Mouse (Mus musculus): ENCODE data around the gene Zfp846. TPM values are rescaled to one million over a fixed set of nuclear protein-coding genes. Genes with fewer than 3 reads are reported as not detected.

Zfp846 gene
- total and polyA plus RNA-seq, 3 experiments: 10.2 to 11.2 TPM; not detected in 1

DNA sequence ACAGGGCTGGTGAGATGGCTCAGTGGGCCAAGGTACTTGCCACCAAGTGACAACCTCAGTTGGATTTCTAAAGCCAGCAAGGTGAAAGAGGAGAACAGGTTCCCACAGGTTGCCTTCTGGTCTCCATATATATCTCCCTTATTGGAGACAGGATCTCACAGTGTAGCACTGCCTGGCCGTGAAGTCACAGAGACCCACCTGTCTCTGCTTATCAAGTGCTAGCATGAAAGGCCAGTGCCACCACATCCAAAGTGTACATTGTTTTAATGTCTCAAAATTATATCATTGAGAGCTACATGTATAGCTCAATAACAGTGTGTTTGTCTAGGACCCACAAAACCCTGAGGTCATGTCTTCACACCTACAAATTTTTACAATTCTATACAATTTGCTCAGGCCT lies 25.2 kb downstream of the Zfp846 start:
- no peaks in the 10 kb centered on the region for H3K9me3 ChIP-seq (replicated peaks; ENCODE audit: insufficient read depth, low read length)
- DNase-seq (ENCODE audit: low read depth, low spot score): peak; percentile 30
- TF ChIP-seq RAD21 (IDR thresholded peaks at IDR 0.05; ENCODE audit: low read depth, low read length) (no peak), HCFC1 (IDR thresholded peaks at IDR 0.05; ENCODE audit: low read depth, low read length) (0 out of 2 replicates have a peak, but pooled peaks have one; percentile 0), ZNF384 (IDR thresholded peaks at IDR 0.05; ENCODE audit: low read depth, low read length) (no peak)
- H3K9ac ChIP-seq (ENCODE audit: control insufficient read depth, low read depth, low read length, poor library complexity, severe bottlenecking): no peak overlapping the region
- no peak overlapping the region for H3K27ac ChIP-seq (ENCODE audit: control insufficient read depth, low read depth, low read length)
- peak overlapping the region in 1 of 2 experiments; percentile 84; a peak in 1 of 4 replicates for H3K4me3 ChIP-seq (ENCODE audit: control insufficient read depth in 1 of 2, insufficient read depth in 1 of 2, low read depth in 2 of 2, low read length in 2 of 2)
- peaks cover 0 to 3% of the 10 kb centered on the region in 2 experiments; a peak in 2 of 4 replicates for H3K4me1 ChIP-seq (ENCODE audit: control insufficient read depth in 1 of 2, insufficient read depth in 2 of 2, low read length in 2 of 2)
- peaks cover 3% of the 10 kb centered on the region; the same call in 1 of the 2 replicates for H3K79me2 ChIP-seq (ENCODE audit: control insufficient read depth, insufficient read depth, low read length, poor library complexity)
- H3K27me3 ChIP-seq (ENCODE audit: control insufficient read depth in 1 of 2, insufficient read depth in 2 of 2, low read length in 2 of 2): no peaks in the 10 kb centered on the region
- peaks cover 0 to 11% of the 10 kb centered on the region in 2 experiments; a peak in 2 of 4 replicates for H3K36me3 ChIP-seq (ENCODE audit: control insufficient read depth in 1 of 2, insufficient read depth in 2 of 2, low read length in 2 of 2)

DNA sequence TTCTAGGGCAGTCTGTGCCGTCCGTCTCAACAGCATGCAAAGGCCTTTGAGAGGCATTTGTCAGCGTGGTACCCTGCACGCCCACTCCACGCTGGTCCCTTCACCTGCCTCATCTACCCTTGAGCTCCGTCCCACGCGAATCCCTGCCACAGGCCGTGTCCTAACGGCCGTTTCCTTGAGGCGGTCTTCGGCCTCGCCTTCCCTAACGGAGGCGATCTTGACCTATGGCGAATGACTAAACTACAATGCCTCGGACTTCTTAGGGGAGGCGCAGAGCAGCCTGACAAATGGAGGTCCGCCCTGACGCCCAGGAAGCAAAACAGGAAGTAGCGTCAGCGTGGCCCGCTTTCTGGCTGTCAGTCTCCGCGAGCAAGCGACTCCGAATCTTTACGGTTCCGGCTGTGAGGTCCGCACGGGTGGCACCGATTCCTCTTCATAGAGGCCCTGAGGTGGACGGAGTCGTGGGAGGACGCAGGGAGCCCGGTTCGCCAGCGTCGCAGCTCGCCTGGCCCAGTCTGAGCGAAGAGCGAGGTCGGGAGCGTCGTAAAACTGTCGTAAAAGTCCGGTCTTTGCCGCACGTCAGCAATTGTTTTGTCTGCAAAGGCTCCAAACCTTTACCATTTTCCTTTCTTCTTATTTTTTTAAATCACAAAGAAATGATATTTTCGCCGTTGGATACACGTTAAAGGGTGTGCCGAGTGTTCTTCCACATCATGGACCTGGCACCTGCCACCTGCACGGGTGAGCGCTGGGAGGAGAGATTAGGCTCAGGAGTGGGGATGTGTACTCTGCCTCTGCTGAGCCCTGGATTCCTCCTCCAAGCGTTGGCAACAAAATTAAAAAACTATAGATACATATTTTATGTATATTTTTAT lies 26.2 kb downstream of the Zfp846 start:
- Histone ChIP-seq H3K79me2 (ENCODE audit: control insufficient read depth, insufficient read depth, low read length, poor library complexity) (peaks cover 3% of the 10 kb centered on the region; the same call in 1 of the 2 replicates), H3K27me3 (ENCODE audit: control insufficient read depth in 1 of 2, insufficient read depth in 2 of 2, low read length in 2 of 2) (no peaks in the 10 kb centered on the region)
- TF ChIP-seq ZMIZ1 (IDR thresholded peaks at IDR 0.05; ENCODE audit: low read depth, low read length): peak; percentile 87
- TF ChIP-seq TCF12 (IDR thresholded peaks at IDR 0.05; ENCODE audit: low read depth, low read length): peak; percentile 65
- TF ChIP-seq USF2 (IDR thresholded peaks at IDR 0.05; ENCODE audit: borderline replicate concordance in 1 of 2, insufficient read depth in 1 of 2, low read depth in 1 of 2, low read length in 2 of 2): no peak
- 0 out of 2 replicates have a peak, but pooled peaks have one; percentile 24 for TF ChIP-seq NRF1 (IDR thresholded peaks at IDR 0.05; ENCODE audit: insufficient read depth, low read depth, low read length, poor library complexity, severe bottlenecking)
- TF ChIP-seq GABPA (IDR thresholded peaks at IDR 0.05; ENCODE audit: low read depth, low read length): no peak; the same call in 1 of the 2 replicates
- peak; percentile 42 for TF ChIP-seq ETS1 (IDR thresholded peaks at IDR 0.05; ENCODE audit: low read depth, low read length)
- peak; percentile 43; the same call in 1 of the 2 replicates for TF ChIP-seq GATA1 (IDR thresholded peaks at IDR 0.05; ENCODE audit: low read depth, low read length)
- TF ChIP-seq NELFE (IDR thresholded peaks at IDR 0.05; ENCODE audit: low read depth, low read length): peak; percentile 94
- TF ChIP-seq MEF2A (IDR thresholded peaks at IDR 0.05; ENCODE audit: extremely low read depth, insufficient replicate concordance, low read depth, low read length, poor library complexity, severe bottlenecking): no peak
- peak; percentile 58; the same call in 1 of the 2 replicates for TF ChIP-seq MAFK (IDR thresholded peaks at IDR 0.05; ENCODE audit: borderline replicate concordance, low read depth, low read length)
- peak; percentile 94 to 98 for TF ChIP-seq POLR2A (IDR thresholded peaks at IDR 0.05; ENCODE audit: control insufficient read depth in 1 of 2, insufficient read depth in 1 of 2, low read depth in 1 of 2, low read length in 2 of 2, poor library complexity in 1 of 2)
- no peak for TF ChIP-seq EP300 (IDR thresholded peaks at IDR 0.05; ENCODE audit: low read depth in 1 of 2, low read length in 2 of 2)
- no peak for TF ChIP-seq ZNF384 (IDR thresholded peaks at IDR 0.05; ENCODE audit: low read depth, low read length)
- no peak for TF ChIP-seq TAL1 (IDR thresholded peaks at IDR 0.05; ENCODE audit: low read length)
- TF ChIP-seq KAT2A (conservative IDR thresholded peaks at IDR 0.05; ENCODE audit: low read depth, low read length): peak; percentile 90
- TF ChIP-seq CTCF (IDR thresholded peaks at IDR 0.05 in 2 of 3, conservative IDR thresholded peaks at IDR 0.05 in 1 of 3; ENCODE audit: control insufficient read depth in 1 of 3, insufficient read depth in 1 of 3, low read depth in 2 of 3, low read length in 3 of 3, poor library complexity in 1 of 3, severe bottlenecking in 1 of 3): no peak
- no peak for TF ChIP-seq USF1 (IDR thresholded peaks at IDR 0.05; ENCODE audit: low read depth, low read length)
- peak; percentile 85 for TF ChIP-seq E2F4 (IDR thresholded peaks at IDR 0.05; ENCODE audit: borderline replicate concordance, low read depth, low read length)
- 0 out of 2 replicates have a peak, but pooled peaks have one; percentile 44 for TF ChIP-seq BHLHE40 (IDR thresholded peaks at IDR 0.05; ENCODE audit: borderline replicate concordance, low read depth, low read length)
- peak; percentile 95 for TF ChIP-seq ELF1 (IDR thresholded peaks at IDR 0.05; ENCODE audit: low read depth, low read length)
- TF ChIP-seq UBTF (IDR thresholded peaks at IDR 0.05; ENCODE audit: borderline replicate concordance, insufficient read depth, low read depth, low read length): no peak
- peak; percentile 87 for TF ChIP-seq TBP (IDR thresholded peaks at IDR 0.05; ENCODE audit: low read depth, low read length)
- no peak for TF ChIP-seq MYB (IDR thresholded peaks at IDR 0.05; ENCODE audit: low read depth, low read length)
- no peak for TF ChIP-seq RCOR1 (IDR thresholded peaks at IDR 0.05; ENCODE audit: low read depth, low read length)
- no peak for TF ChIP-seq RAD21 (IDR thresholded peaks at IDR 0.05; ENCODE audit: low read depth, low read length)
- peak; percentile 81 for TF ChIP-seq MAX (IDR thresholded peaks at IDR 0.05; ENCODE audit: low read length)

More for the DNA sequence above, 26.2 kb downstream of the Zfp846 start:
- Histone ChIP-seq H3K4me3 (ENCODE audit: control insufficient read depth in 1 of 2, insufficient read depth in 1 of 2, low read depth in 2 of 2, low read length in 2 of 2) (peak overlapping the region; percentile 78 to 84), H3K36me3 (ENCODE audit: control insufficient read depth in 1 of 2, insufficient read depth in 2 of 2, low read length in 2 of 2) (peaks cover 0 to 11% of the 10 kb centered on the region in 2 experiments; a peak in 2 of 4 replicates), H3K27ac (ENCODE audit: control insufficient read depth, low read depth, low read length) (peak overlapping the region; percentile 90), H3K9ac (ENCODE audit: control insufficient read depth, low read depth, low read length, poor library complexity, severe bottlenecking) (peak overlapping the region; percentile 82), H3K9me3 (replicated peaks; ENCODE audit: insufficient read depth, low read length) (no peaks in the 10 kb centered on the region), H3K4me1 (ENCODE audit: control insufficient read depth in 1 of 2, insufficient read depth in 2 of 2, low read length in 2 of 2) (peaks cover 0 to 3% of the 10 kb centered on the region in 2 experiments; a peak in 2 of 4 replicates)
- peak; percentile 100 for DNase-seq (ENCODE audit: low read depth, low spot score)
